Mouse (Mus musculus): ENCODE results near the gene Lurap1. TPM values are rescaled to one million over a fixed set of nuclear protein-coding genes. Genes with fewer than 3 reads are reported as not detected.

The Lurap1 gene
- total and polyA plus RNA-seq, 2 experiments, result 0.12 to 0.18 TPM

DNA sequence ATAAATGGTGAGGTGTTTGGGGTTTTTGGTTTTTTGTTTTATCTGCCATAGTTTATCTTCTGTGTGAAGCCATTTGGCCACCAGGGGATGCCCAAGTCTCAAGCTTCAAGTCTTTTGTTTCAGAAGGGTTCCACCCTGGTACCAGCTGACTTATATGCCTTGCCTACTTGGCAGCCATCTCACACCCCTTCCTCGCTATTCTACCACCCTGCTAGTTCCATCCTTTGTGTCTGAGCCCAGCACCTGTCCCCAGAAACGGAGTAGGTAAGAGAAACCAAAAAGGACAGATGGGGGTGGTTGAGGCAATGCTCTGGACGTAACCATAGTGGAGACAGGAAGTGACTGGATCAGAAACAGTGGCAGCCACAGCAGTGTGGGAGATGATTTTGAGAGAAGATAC, 8.8 kb upstream of the Lurap1 start:
- H3K9ac ChIP-seq (ENCODE audit: low read depth, low read length), result no peak overlapping the region
- H3K79me2 ChIP-seq (ENCODE audit: control insufficient read depth, insufficient read depth, low read length), result no peaks in the 10 kb centered on the region
- TF ChIP-seq CTCF (IDR thresholded peaks at IDR 0.05; ENCODE audit: low read depth, low read length) (no peak), POLR2A (IDR thresholded peaks at IDR 0.05; ENCODE audit: extremely low read depth, insufficient read depth, low read length) (no peak)
- no peak overlapping the region for H3K4me3 ChIP-seq (ENCODE audit: insufficient read depth, low read depth, low read length)
- peaks cover 21% of the 10 kb centered on the region for H3K36me3 ChIP-seq (ENCODE audit: control insufficient read depth, insufficient read depth, low read length)
- H3K27me3 ChIP-seq (ENCODE audit: control insufficient read depth, insufficient read depth, low read length), result no peaks in the 10 kb centered on the region
- H3K27ac ChIP-seq (replicated peaks; ENCODE audit: insufficient read depth, low read depth, low read length), result no peak overlapping the region
- whole genome bisulfite sequencing, result 83% methylated on average over 3 of the region's 3 CpGs
- H3K4me1 ChIP-seq (ENCODE audit: control insufficient read depth, insufficient read depth, low read length), result no peaks in the 10 kb centered on the region
- DNase-seq (ENCODE audit: extremely low read depth, low read depth, low spot score), result no peak

- Histone ChIP-seq H3K9ac (ENCODE audit: low read depth, low read length) (no peak overlapping the region), H3K4me1 (ENCODE audit: control insufficient read depth, insufficient read depth, low read length) (no peaks in the 10 kb centered on the region), H3K27ac (replicated peaks; ENCODE audit: insufficient read depth, low read depth, low read length) (no peak overlapping the region), H3K4me3 (ENCODE audit: insufficient read depth, low read depth, low read length) (no peak overlapping the region), H3K79me2 (ENCODE audit: control insufficient read depth, insufficient read depth, low read length) (no peaks in the 10 kb centered on the region), H3K27me3 (ENCODE audit: control insufficient read depth, insufficient read depth, low read length) (no peaks in the 10 kb centered on the region), H3K36me3 (ENCODE audit: control insufficient read depth, insufficient read depth, low read length) (peaks cover 24% of the 10 kb centered on the region)
- no peak for DNase-seq (ENCODE audit: extremely low read depth, low read depth, low spot score)
- WGBS, result 92% methylated on average over 2 of the region's 2 CpGs
- TF ChIP-seq POLR2A (IDR thresholded peaks at IDR 0.05; ENCODE audit: extremely low read depth, insufficient read depth, low read length), result no peak
- TF ChIP-seq CTCF (IDR thresholded peaks at IDR 0.05; ENCODE audit: low read depth, low read length), result no peak
These were observed 6.7 kb upstream of the Lurap1 start for GRCm38 (mm10) chr4:116157882-116158281.

GRCm38 (mm10) chr4:116152702-116153101, 1.6 kb upstream of the Lurap1 start:
- Histone ChIP-seq H3K27ac (replicated peaks; ENCODE audit: insufficient read depth, low read depth, low read length) (no peak overlapping the region), H3K4me1 (ENCODE audit: control insufficient read depth, insufficient read depth, low read length) (peaks cover 11% of the 10 kb centered on the region), H3K9ac (ENCODE audit: low read depth, low read length) (no peak overlapping the region), H3K79me2 (ENCODE audit: control insufficient read depth, insufficient read depth, low read length) (no peaks in the 10 kb centered on the region), H3K27me3 (ENCODE audit: control insufficient read depth, insufficient read depth, low read length) (no peaks in the 10 kb centered on the region), H3K4me3 (ENCODE audit: insufficient read depth, low read depth, low read length) (no peak overlapping the region), H3K36me3 (ENCODE audit: control insufficient read depth, insufficient read depth, low read length) (peaks cover 10% of the 10 kb centered on the region; the same call in 1 of the 2 replicates)
- no peak for TF ChIP-seq CTCF (IDR thresholded peaks at IDR 0.05; ENCODE audit: low read depth, low read length)
- TF ChIP-seq POLR2A (IDR thresholded peaks at IDR 0.05; ENCODE audit: extremely low read depth, insufficient read depth, low read length), result no peak
- DNase-seq (ENCODE audit: extremely low read depth, low read depth, low spot score), result no peak
- 97% methylated on average over 15 of the region's 15 CpGs for WGBS

DNA sequence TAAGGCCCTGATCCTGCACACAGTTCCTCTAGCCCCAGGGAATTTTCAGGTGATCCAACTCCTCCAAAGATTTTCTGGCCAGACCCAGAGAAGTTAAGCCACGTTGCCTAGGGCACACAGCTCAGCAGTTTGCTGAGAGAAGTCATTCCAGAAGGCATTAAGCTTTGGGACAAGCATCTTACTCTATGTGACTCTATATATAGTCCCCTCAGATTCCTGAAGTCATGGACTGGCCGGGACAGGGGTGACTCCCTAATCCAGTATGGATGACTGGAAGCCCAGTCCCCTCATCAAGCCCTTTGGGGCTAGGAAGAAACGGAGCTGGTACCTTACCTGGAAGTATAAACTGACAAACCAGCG, 296 bp downstream of the Lurap1 start:
- H3K4me1 ChIP-seq (ENCODE audit: control insufficient read depth, insufficient read depth, low read length), result peaks cover 11% of the 10 kb centered on the region
- H3K4me3 ChIP-seq (ENCODE audit: insufficient read depth, low read depth, low read length), result peak overlapping the region; percentile 90
- H3K79me2 ChIP-seq (ENCODE audit: control insufficient read depth, insufficient read depth, low read length), result no peaks in the 10 kb centered on the region
- TF ChIP-seq POLR2A (IDR thresholded peaks at IDR 0.05; ENCODE audit: extremely low read depth, insufficient read depth, low read length), result no peak
- TF ChIP-seq CTCF (IDR thresholded peaks at IDR 0.05; ENCODE audit: low read depth, low read length), result no peak
- H3K36me3 ChIP-seq (ENCODE audit: control insufficient read depth, insufficient read depth, low read length), result peaks cover 3% of the 10 kb centered on the region; the same call in 1 of the 2 replicates
- 15% methylated on average over 4 of the region's 4 CpGs for WGBS
- H3K9ac ChIP-seq (ENCODE audit: low read depth, low read length), result peak overlapping the region; percentile 93
- H3K27ac ChIP-seq (replicated peaks; ENCODE audit: insufficient read depth, low read depth, low read length), result peak overlapping the region; percentile 75
- no peak for DNase-seq (ENCODE audit: extremely low read depth, low read depth, low spot score)
- no peaks in the 10 kb centered on the region for H3K27me3 ChIP-seq (ENCODE audit: control insufficient read depth, insufficient read depth, low read length)

DNA sequence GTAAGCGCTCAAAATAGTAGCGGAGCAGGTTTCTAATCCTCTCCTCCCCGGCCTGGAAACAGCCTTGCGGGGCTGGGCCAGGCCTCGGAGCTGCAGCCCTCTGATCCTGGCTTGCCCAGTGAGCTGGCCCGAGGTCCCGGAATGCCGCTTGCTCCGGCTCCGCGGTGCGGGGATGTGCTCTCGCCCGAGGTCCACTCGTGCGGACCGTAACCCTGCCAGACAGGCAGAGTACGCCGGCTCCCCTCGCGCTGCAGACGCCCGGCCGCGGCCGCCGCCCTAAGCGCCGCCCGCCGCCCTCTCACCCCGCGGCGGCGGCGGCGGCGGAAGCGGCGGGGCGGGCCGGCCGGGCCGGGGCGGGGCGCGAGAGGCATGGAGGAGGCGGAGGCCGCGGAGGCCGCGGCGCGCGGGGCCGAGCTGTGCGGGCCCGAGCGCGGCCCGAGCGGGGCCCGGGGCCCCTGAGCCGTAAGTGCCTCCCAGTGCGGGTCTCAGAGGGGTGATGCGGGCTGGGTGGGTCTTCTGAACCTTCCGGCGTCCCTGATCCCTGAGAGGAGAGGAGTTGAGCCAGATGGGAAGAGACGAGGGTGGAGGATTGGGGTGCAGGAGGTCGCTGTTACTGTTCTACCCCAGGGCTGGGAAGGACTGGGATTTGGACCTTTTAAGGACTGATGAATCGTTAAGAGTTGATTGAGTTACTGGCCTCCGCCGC, 829 bp downstream of the Lurap1 start:
- Histone ChIP-seq H3K4me3 (ENCODE audit: insufficient read depth, low read depth, low read length) (peak overlapping the region; percentile 90), H3K27ac (replicated peaks; ENCODE audit: insufficient read depth, low read depth, low read length) (peak overlapping the region; percentile 75), H3K9ac (ENCODE audit: low read depth, low read length) (peak overlapping the region; percentile 93), H3K79me2 (ENCODE audit: control insufficient read depth, insufficient read depth, low read length) (no peaks in the 10 kb centered on the region), H3K36me3 (ENCODE audit: control insufficient read depth, insufficient read depth, low read length) (peaks cover 3% of the 10 kb centered on the region; the same call in 1 of the 2 replicates), H3K4me1 (ENCODE audit: control insufficient read depth, insufficient read depth, low read length) (peaks cover 11% of the 10 kb centered on the region), H3K27me3 (ENCODE audit: control insufficient read depth, insufficient read depth, low read length) (no peaks in the 10 kb centered on the region)
- TF ChIP-seq CTCF (IDR thresholded peaks at IDR 0.05; ENCODE audit: low read depth, low read length), result no peak
- TF ChIP-seq POLR2A (IDR thresholded peaks at IDR 0.05; ENCODE audit: extremely low read depth, insufficient read depth, low read length), result peak; percentile 64
- WGBS, result 10% methylated on average over 72 of the region's 73 CpGs
- DNase-seq (ENCODE audit: extremely low read depth, low read depth, low spot score), result peak; percentile 55

- peaks cover 3% of the 10 kb centered on the region; the same call in 1 of the 2 replicates for H3K36me3 ChIP-seq (ENCODE audit: control insufficient read depth, insufficient read depth, low read length)
- peak overlapping the region; percentile 68 for H3K27ac ChIP-seq (replicated peaks; ENCODE audit: insufficient read depth, low read depth, low read length)
- H3K9ac ChIP-seq (ENCODE audit: low read depth, low read length), result peak overlapping the region; percentile 80
- WGBS, result 24% methylated on average over 6 of the region's 6 CpGs
- no peak for DNase-seq (ENCODE audit: extremely low read depth, low read depth, low spot score)
- peak overlapping the region; percentile 68 for H3K4me3 ChIP-seq (ENCODE audit: insufficient read depth, low read depth, low read length)
- H3K27me3 ChIP-seq (ENCODE audit: control insufficient read depth, insufficient read depth, low read length), result no peaks in the 10 kb centered on the region
- no peak for TF ChIP-seq CTCF (IDR thresholded peaks at IDR 0.05; ENCODE audit: low read depth, low read length)
- TF ChIP-seq POLR2A (IDR thresholded peaks at IDR 0.05; ENCODE audit: extremely low read depth, insufficient read depth, low read length), result no peak
- H3K79me2 ChIP-seq (ENCODE audit: control insufficient read depth, insufficient read depth, low read length), result no peaks in the 10 kb centered on the region
- peaks cover 11% of the 10 kb centered on the region for H3K4me1 ChIP-seq (ENCODE audit: control insufficient read depth, insufficient read depth, low read length)
These were observed 1.4 kb downstream of the Lurap1 start for GRCm38 (mm10) chr4:116149812-116150155.

All from liver, adult 2 months (tissue).